Mouse (Mus musculus) heart, postnatal 0 days (tissue): ENCODE results near the gene Hspb1. TPM values are rescaled to one million over a fixed set of nuclear protein-coding genes. Genes with fewer than 3 reads are reported as not detected.

ENCODE experiments used
- ATAC-seq: fragments of 200-750 bp; cut with Nextera tagmentation; 2 replicates; pipeline ENCODE4 v1.8.0; 2017; ENCODE audit warnings: low read depth, moderate number of reproducible peaks, moderate library complexity; ENCODE audit not compliant: insufficient read depth
- DNase-seq: peaks from one replicate; pipeline ENCODE4 v3.0.0-alpha.2; 2016; ENCODE audit warnings: low spot score
- H3K27ac ChIP-seq: fragments of 300-500 bp; sonication (generic); 2 replicates; pipeline ENCODE4 v1.5.1; 2014; ENCODE audit warnings: low read depth, mild to moderate bottlenecking
- H3K27me3 ChIP-seq: fragments of 300-500 bp; sonication (generic); 2 replicates; pipeline ENCODE4 v1.6.1; 2014; ENCODE audit warnings: low read length, mixed read lengths; ENCODE audit not compliant: control insufficient read depth, insufficient read depth
- H3K36me3 ChIP-seq: fragments of 300-500 bp; sonication (generic); replicated peaks from 2 replicates; pipeline ENCODE4 v1.6.1; 2014; ENCODE audit warnings: low read length, mixed read lengths; ENCODE audit not compliant: control insufficient read depth, insufficient read depth
- H3K4me1 ChIP-seq: fragments of 300-500 bp; sonication (generic); 2 replicates; pipeline ENCODE4 v1.6.1; 2014; ENCODE audit warnings: antibody characterized with exemption; ENCODE audit not compliant: control insufficient read depth, insufficient read depth
- H3K4me2 ChIP-seq: fragments of 300-500 bp; sonication (generic); 2 replicates; pipeline ENCODE4 v1.6.1; 2014; ENCODE audit warnings: low read depth, mild to moderate bottlenecking, low read length, moderate library complexity
- H3K4me3 ChIP-seq: fragments of 300-500 bp; sonication (generic); 2 replicates; pipeline ENCODE4 v1.5.1; 2014; ENCODE audit warnings: low read depth, low read length
- H3K9ac ChIP-seq: fragments of 300-500 bp; sonication (generic); replicated peaks from 2 replicates; pipeline ENCODE4 v1.6.1; 2014; ENCODE audit warnings: low read depth, low read length, mixed read lengths
- H3K9me3 ChIP-seq: fragments of 300-500 bp; sonication (generic); replicated peaks from 2 replicates; pipeline ENCODE4 v1.6.1; 2016; ENCODE audit warnings: low read length; ENCODE audit not compliant: control insufficient read depth
- CTCF ChIP-seq: IDR thresholded peaks from 2 replicates; pipeline ENCODE4 v1.5.1; 2016; ENCODE audit warnings: antibody characterized with exemption, control low read depth, low read depth
- EP300 ChIP-seq: IDR thresholded peaks from 2 replicates; pipeline ENCODE4 v1.6.1; 2016; ENCODE audit warnings: antibody characterized with exemption, low read depth
- WGBS: fragments of 180-500 bp; shearing (Covaris S2); extraction: QIAGEN DNeasy Blood & Tissue Kit; methylation state at CpG from one replicate; pipeline ENCODE4 v1.1.7; 2014; 5-methylcytosine and 5-hydroxymethylcytosine counted together
- polyA plus RNA-seq: library from polyadenylated mRNA; unstranded; fragments of >200 nt; fragmentation: Nextera tagmentation; extraction: Ambion mirVana; gene quantifications from 2 replicates; pipeline ENCODE4 v1.2.1, GENCODE M21; 2015
- total RNA-seq: library from RNA; depleted of rRNA; stranded (reverse); fragments of >200 nt; gene quantifications from 2 replicates; pipeline ENCODE4 v1.2.3, GENCODE M21; 2014; ENCODE audit warnings: low replicate concordance; rRNA removed

The Hspb1 gene
- 1,178 and 1,316 TPM in 2 replicates for total RNA-seq
- 974 and 1,039 TPM in 2 replicates for polyA plus RNA-seq

- no peaks in the 10 kb centered on the region for H3K36me3 ChIP-seq
- H3K4me3 ChIP-seq, result peak within 1 kb of the TSS; percentile 65
- peak within 1 kb of the TSS; percentile 66 for H3K4me2 ChIP-seq
- under 1% methylated on average over 24 of the region's 24 CpGs for WGBS
- peak within 1 kb of the TSS; percentile 81 for H3K9ac ChIP-seq
- peak; percentile 92 for ATAC-seq
- H3K9me3 ChIP-seq, result no peaks in the 10 kb centered on the region
- peak; percentile 32; the same call in 1 of the 2 replicates for TF ChIP-seq EP300
- no peak for TF ChIP-seq CTCF
- H3K27me3 ChIP-seq, result no peaks in the 10 kb centered on the region
- H3K4me1 ChIP-seq, result peaks cover 6% of the 10 kb centered on the region; the same call in 1 of the 2 replicates
- DNase-seq, result peak; percentile 98
- peak within 1 kb of the TSS; percentile 93 for H3K27ac ChIP-seq
These were observed at the start of gene Hspb1 for GRCm38 (mm10) chr5:135887675-135888102. Hspb1 (plus strand) TSS chr5:135887919.

- Histone ChIP-seq H3K4me1 (no peaks in the 10 kb centered on the region), H3K36me3 (no peaks in the 10 kb centered on the region), H3K4me2 (no peak overlapping the region), H3K4me3 (no peak overlapping the region), H3K9me3 (no peaks in the 10 kb centered on the region), H3K27me3 (0 out of 2 replicates have a peak, but pooled peaks cover 8% of the 10 kb centered on the region), H3K27ac (no peak overlapping the region), H3K9ac (no peak overlapping the region)
- ATAC-seq (no peak), DNase-seq (no peak)
- TF ChIP-seq EP300 (no peak), CTCF (no peak)
- WGBS, result 69% methylated on average over 6 of the region's 6 CpGs
These were observed 46.1 kb upstream of the Hspb1 start for GRCm38 (mm10) chr5:135841651-135842050.

GRCm38 (mm10) chr5:135843418-135843817 is 44.3 kb upstream of the Hspb1 start:
- Histone ChIP-seq H3K27ac (no peak overlapping the region), H3K4me2 (no peak overlapping the region), H3K4me1 (no peaks in the 10 kb centered on the region), H3K9ac (no peak overlapping the region), H3K36me3 (no peaks in the 10 kb centered on the region), H3K9me3 (no peaks in the 10 kb centered on the region), H3K4me3 (no peak overlapping the region), H3K27me3 (0 out of 2 replicates have a peak, but pooled peaks cover 8% of the 10 kb centered on the region)
- ATAC-seq, result no peak
- TF ChIP-seq EP300 (no peak), CTCF (no peak)
- 20% methylated on average over 5 of the region's 5 CpGs for WGBS
- DNase-seq, result no peak

GRCm38 (mm10) chr5:135845676-135846320 is 41.9 kb upstream of the Hspb1 start:
- Histone ChIP-seq H3K27me3 (peaks cover 16% of the 10 kb centered on the region), H3K36me3 (no peaks in the 10 kb centered on the region), H3K27ac (no peak overlapping the region), H3K4me2 (no peak overlapping the region), H3K9ac (no peak overlapping the region), H3K4me1 (no peaks in the 10 kb centered on the region), H3K9me3 (no peaks in the 10 kb centered on the region), H3K4me3 (no peak overlapping the region)
- DNase-seq (no peak), ATAC-seq (no peak)
- WGBS, result 62% methylated on average over 13 of the region's 13 CpGs
- TF ChIP-seq CTCF (no peak), EP300 (no peak)

GRCm38 (mm10) chr5:135847460-135847859 is 40.3 kb upstream of the Hspb1 start:
- ATAC-seq, result no peak
- no peak for TF ChIP-seq CTCF
- TF ChIP-seq EP300, result no peak
- H3K9me3 ChIP-seq, result no peaks in the 10 kb centered on the region
- no peak for DNase-seq
- H3K4me2 ChIP-seq, result no peak overlapping the region
- H3K9ac ChIP-seq, result no peak overlapping the region
- peaks cover 32% of the 10 kb centered on the region for H3K27me3 ChIP-seq
- no peaks in the 10 kb centered on the region for H3K4me1 ChIP-seq
- no peak overlapping the region for H3K4me3 ChIP-seq
- 62% methylated on average over 4 of the region's 4 CpGs for WGBS
- H3K36me3 ChIP-seq, result no peaks in the 10 kb centered on the region
- H3K27ac ChIP-seq, result no peak overlapping the region

- TF ChIP-seq CTCF (no peak), EP300 (no peak)
- Histone ChIP-seq H3K9me3 (no peaks in the 10 kb centered on the region), H3K4me3 (no peak overlapping the region), H3K9ac (no peak overlapping the region), H3K27ac (no peak overlapping the region), H3K27me3 (peaks cover 37% of the 10 kb centered on the region), H3K36me3 (no peaks in the 10 kb centered on the region), H3K4me2 (no peak overlapping the region), H3K4me1 (no peaks in the 10 kb centered on the region)
- no peak for ATAC-seq
- no peak for DNase-seq
- WGBS, result 74% methylated on average over 3 of the region's 3 CpGs
These were observed 39.8 kb upstream of the Hspb1 start for GRCm38 (mm10) chr5:135847881-135848280.
